In genomic region chr2:84779210-84779609, GRCm38 (mm10) we compare ENCODE assay signal across 11 mouse cellular contexts. TPM values are rescaled to one million over a fixed set of nuclear protein-coding genes. Genes with fewer than 3 reads are reported as not detected.
DNase-seq lines count a peak whose midpoint lies in the region; ATAC-seq and TF ChIP-seq lines count a peak whose summit lies in the region.
"Had no signal": no experiment of that assay in that cellular context is flagged by ENCODE, and none has a peak within 500 bp of the region (broad histone marks: within the 10 kb centered on the region; RNA-seq: fewer than 3 reads in every experiment).

No protein-coding gene starts in this region.

- whole genome bisulfite sequencing in liver, adult 2 months: 57% methylated on average over 6 of the region's 6 CpGs
- 38% methylated on average over 6 of the region's 6 CpGs for WGBS in liver, embryonic 11.5 days
- WGBS in thymus, adult 2 months: 13% methylated on average over 6 of the region's 6 CpGs

- TF ChIP-seq POLR2A in liver, adult 2 months (IDR thresholded peaks at IDR 0.05; ENCODE audit: extremely low read depth, insufficient read depth, low read length): no peak
- TF ChIP-seq POLR2A in thymus, adult 2 months (IDR thresholded peaks at IDR 0.05; ENCODE audit: control insufficient read depth, extremely low read depth, insufficient read depth, low read length, poor library complexity): no peak

- peak; percentile 16; the same call in 1 of the 2 replicates for TF ChIP-seq CTCF in liver, adult 2 months (IDR thresholded peaks at IDR 0.05; ENCODE audit: low read depth, low read length)
- no peak for TF ChIP-seq CTCF in thymus, adult 2 months (IDR thresholded peaks at IDR 0.05; ENCODE audit: borderline replicate concordance, control insufficient read depth, extremely low read depth, insufficient read depth, low read length, poor library complexity)

- no peak overlapping the region for H3K27ac ChIP-seq in liver, adult 2 months (replicated peaks; ENCODE audit: insufficient read depth, low read depth, low read length)
- H3K27ac ChIP-seq in liver, embryonic 11.5 days (ENCODE audit: low read depth, low read length): no peak overlapping the region
- no peak overlapping the region for H3K27ac ChIP-seq in thymus, adult 2 months (ENCODE audit: control insufficient read depth, insufficient read depth, low read length)
- H3K27ac ChIP-seq: embryonic facial prominence, embryonic 15.5 days had no signal

- H3K36me3 ChIP-seq in liver, adult 2 months (ENCODE audit: control insufficient read depth, insufficient read depth, low read length): no peaks in the 10 kb centered on the region
- no peaks in the 10 kb centered on the region for H3K36me3 ChIP-seq in liver, embryonic 11.5 days (ENCODE audit: control insufficient read depth, insufficient read depth, low read length)
- no peaks in the 10 kb centered on the region for H3K36me3 ChIP-seq in thymus, adult 2 months (ENCODE audit: control insufficient read depth, insufficient read depth, low read length)
- H3K36me3 ChIP-seq: embryonic facial prominence, embryonic 15.5 days; heart, embryonic 12.5 days had no signal

- H3K27me3 ChIP-seq in liver, adult 2 months (ENCODE audit: control insufficient read depth, insufficient read depth, low read length): no peaks in the 10 kb centered on the region
- no peaks in the 10 kb centered on the region; the same call in none of the 2 replicates for H3K27me3 ChIP-seq in liver, embryonic 11.5 days (replicated peaks; ENCODE audit: control insufficient read depth, insufficient read depth, low read length)
- H3K27me3 ChIP-seq in thymus, adult 2 months (ENCODE audit: control insufficient read depth, insufficient read depth, low read length): no peaks in the 10 kb centered on the region
- H3K27me3 ChIP-seq: embryonic facial prominence, embryonic 15.5 days; heart, embryonic 12.5 days had no signal

- ATAC-seq in liver, embryonic 11.5 days (replicated peaks; ENCODE audit: low FRiP score): no peak

- H3K79me2 ChIP-seq in liver, adult 2 months (ENCODE audit: control insufficient read depth, insufficient read depth, low read length): peaks cover under 1% of the 10 kb centered on the region; the same call in 1 of the 2 replicates

- DNase-seq in liver, adult 2 months (ENCODE audit: extremely low read depth, low read depth, low spot score): no peak
- DNase-seq in liver, embryonic 11.5 days (ENCODE audit: low spot score): no peak
- DNase-seq in ES-CJ7 (ENCODE audit: low read depth, low spot score): peak; percentile 67
- peak; percentile 36 for DNase-seq in embryo, embryonic 11 days
- DNase-seq in thymus, adult 2 months: peak; percentile 50
- no peak for DNase-seq in right cerebral cortex, adult 18-20 months
- no peak for DNase-seq in urinary bladder, postnatal 25 days (ENCODE audit: low spot score)
- DNase-seq: adrenal gland, postnatal 10 days had no signal

- no peak overlapping the region for H3K9ac ChIP-seq in liver, adult 2 months (ENCODE audit: low read depth, low read length)
- no peak overlapping the region for H3K9ac ChIP-seq in liver, embryonic 11.5 days (ENCODE audit: low read depth, low read length)
- H3K9ac ChIP-seq: embryonic facial prominence, embryonic 15.5 days; heart, embryonic 12.5 days had no signal

- peaks cover 4% of the 10 kb centered on the region; the same call in 1 of the 2 replicates for H3K4me1 ChIP-seq in liver, adult 2 months (ENCODE audit: control insufficient read depth, insufficient read depth, low read length)
- peaks cover 5% of the 10 kb centered on the region for H3K4me1 ChIP-seq in liver, embryonic 11.5 days (replicated peaks; ENCODE audit: control insufficient read depth, insufficient read depth, low read length)
- no peaks in the 10 kb centered on the region for H3K4me1 ChIP-seq in thymus, adult 2 months (replicated peaks; ENCODE audit: control insufficient read depth, insufficient read depth, low read length)

- H3K4me2 ChIP-seq in liver, embryonic 11.5 days: no peak overlapping the region
- H3K4me2 ChIP-seq: embryonic facial prominence, embryonic 15.5 days; heart, embryonic 12.5 days had no signal

- H3K4me3 ChIP-seq in liver, adult 2 months (ENCODE audit: insufficient read depth, low read depth, low read length): no peak overlapping the region
- H3K4me3 ChIP-seq in liver, embryonic 11.5 days (ENCODE audit: low read depth, low read length): no peak overlapping the region
- no peak overlapping the region for H3K4me3 ChIP-seq in thymus, adult 2 months (ENCODE audit: control insufficient read depth, insufficient read depth, low read length)
- H3K4me3 ChIP-seq: embryonic facial prominence, embryonic 15.5 days; heart, embryonic 12.5 days had no signal

- no peaks in the 10 kb centered on the region for H3K9me3 ChIP-seq in liver, embryonic 11.5 days (ENCODE audit: control insufficient read depth, low read length)
- H3K9me3 ChIP-seq: embryonic facial prominence, embryonic 15.5 days; heart, embryonic 12.5 days had no signal

RNA-seq across cellular contexts. Expression of gene Serping1, which starts 4.0 kb away (rescaled TPM):
- 298 and 437 TPM in 2 replicates for total RNA-seq in liver, adult 2 months (2014; rRNA removed)
- polyA plus RNA-seq in liver, adult 2 months (2012; rRNA removed): 979 and 1,033 TPM in 2 replicates
- 38.4 and 43.2 TPM in 2 replicates for polyA plus RNA-seq in liver, embryonic 11.5 days (2014; fragmentation: Nextera tagmentation; extraction: Ambion mirVana)
- 64.6 and 93.7 TPM in 2 replicates for polyA plus RNA-seq in thymus, adult 2 months (2012; rRNA removed)

RNA-seq across cellular contexts. Expression of gene Ube2l6, which starts 19.4 kb away (rescaled TPM):
- total RNA-seq in liver, adult 2 months (2014; rRNA removed): 42.4 and 44.3 TPM in 2 replicates
- 99.8 and 106 TPM in 2 replicates for polyA plus RNA-seq in liver, adult 2 months (2012; rRNA removed)
- polyA plus RNA-seq in liver, embryonic 11.5 days (2014; fragmentation: Nextera tagmentation; extraction: Ambion mirVana): 112 and 114 TPM in 2 replicates
- polyA plus RNA-seq in thymus, adult 2 months (2012; rRNA removed): 27.7 and 35.3 TPM in 2 replicates

RNA-seq across cellular contexts. Expression of gene Gm19426, which starts 35.8 kb away (rescaled TPM):
- 1.7 and 3.1 TPM in 2 replicates for total RNA-seq in liver, adult 2 months (2014; rRNA removed)
- polyA plus RNA-seq in liver, adult 2 months (2012; rRNA removed): 1.9 and 3.0 TPM in 2 replicates
- 2.9 and 3.3 TPM in 2 replicates for polyA plus RNA-seq in liver, embryonic 11.5 days (2014; fragmentation: Nextera tagmentation; extraction: Ambion mirVana)
- polyA plus RNA-seq in thymus, adult 2 months (2012; rRNA removed): 0.15 TPM in 1 of 2 replicates, not detected in the other

RNA-seq across cellular contexts. Expression of gene Smtnl1, which starts 43.2 kb away (rescaled TPM):
- total RNA-seq in liver, adult 2 months (2014; rRNA removed): 0.18 TPM in 1 of 2 replicates, not detected in the other
- not detected in 2 replicates for polyA plus RNA-seq in liver, adult 2 months (2012; rRNA removed)
- 0.25 TPM in 1 of 2 replicates, not detected in the other for polyA plus RNA-seq in liver, embryonic 11.5 days (2014; fragmentation: Nextera tagmentation; extraction: Ambion mirVana)
- 0.60 and 0.94 TPM in 2 replicates for polyA plus RNA-seq in thymus, adult 2 months (2012; rRNA removed)
- polyA plus RNA-seq: stomach, embryonic 14.5 days had no signal

RNA-seq across cellular contexts. Expression of gene Ypel4, which starts 45.4 kb away (rescaled TPM):
- not detected in 2 replicates for total RNA-seq in liver, adult 2 months (2014; rRNA removed)
- 0.05 TPM in 2 replicates for polyA plus RNA-seq in liver, adult 2 months (2012; rRNA removed)
- 11.4 and 14.2 TPM in 2 replicates for polyA plus RNA-seq in liver, embryonic 11.5 days (2014; fragmentation: Nextera tagmentation; extraction: Ambion mirVana)
- 1.2 and 2.0 TPM in 2 replicates for polyA plus RNA-seq in thymus, adult 2 months (2012; rRNA removed)

Comparison
In these comparisons a context has a peak if more than half of its experiments do, and no peak if none do; other contexts are left out.
1. RNA of gene Serping1, which starts 4.0 kb away (polyA plus RNA-seq): 979 to 1,033 TPM in liver, adult 2 months; 64.6 to 93.7 TPM in thymus, adult 2 months and 38.4 to 43.2 TPM in liver, embryonic 11.5 days; every median in the first group is over 10 times any median in the second.
2. DNase-seq: peak in ES-CJ7 (single experiment), embryo, embryonic 11 days (single experiment) and thymus, adult 2 months (single experiment); none in liver, adult 2 months (single experiment), liver, embryonic 11.5 days (single experiment), right cerebral cortex, adult 18-20 months (single experiment) and urinary bladder, postnatal 25 days (single experiment).